Mouse (Mus musculus): ENCODE measurements around the gene Whamm.

GRCm38 (mm10) chr7:81592686-81593085, 21.6 kb downstream of the Whamm start:
- TF ChIP-seq POLR2A (IDR thresholded peaks at IDR 0.05; ENCODE audit: borderline replicate concordance, control insufficient read depth, low read depth, low read length) (no peak), CTCF (IDR thresholded peaks at IDR 0.05; ENCODE audit: control insufficient read depth, insufficient read depth, low read length) (no peak)
